ENCODE assay signal across 9 mouse cellular contexts in genomic region chr2:10755375-10755774, GRCm38 (mm10).
A peak's percentile ranks its signal among the peaks of the same experiment; 100 is the strongest.
DNase-seq lines count a peak whose midpoint lies in the region; ATAC-seq and TF ChIP-seq lines count a peak whose summit lies in the region.
"Had no signal": no experiment of that assay in that cellular context is flagged by ENCODE, and none has a peak within 500 bp of the region (broad histone marks: within the 10 kb centered on the region; RNA-seq: fewer than 3 reads in every experiment).

No protein-coding gene starts in this region.

- peak; percentile 49; the same call in 1 of the 2 replicates for ATAC-seq in midbrain, embryonic 16.5 days
- ATAC-seq in midbrain, embryonic 15.5 days (replicated peaks): no peak; the same call in 1 of the 2 replicates
- ATAC-seq: midbrain, embryonic 13.5 days had no signal

- TF ChIP-seq EP300 in heart, adult 2 months (IDR thresholded peaks at IDR 0.05; ENCODE audit: insufficient read depth, low read depth, low read length): no peak

- H3K9me3 ChIP-seq in heart, embryonic 10.5 days: no peaks in the 10 kb centered on the region
- no peaks in the 10 kb centered on the region for H3K9me3 ChIP-seq in midbrain, embryonic 16.5 days (replicated peaks; ENCODE audit: control insufficient read depth, low read length, poor library complexity, severe bottlenecking)
- H3K9me3 ChIP-seq in midbrain, embryonic 15.5 days: no peaks in the 10 kb centered on the region
- H3K9me3 ChIP-seq: midbrain, embryonic 13.5 days had no signal

- 0 out of 2 replicates have a peak, but pooled peaks cover 11% of the 10 kb centered on the region for H3K4me1 ChIP-seq in heart, embryonic 10.5 days
- no peaks in the 10 kb centered on the region for H3K4me1 ChIP-seq in heart, adult 2 months (ENCODE audit: control insufficient read depth, insufficient read depth, low read length)
- H3K4me1 ChIP-seq in midbrain, embryonic 16.5 days (ENCODE audit: control insufficient read depth, insufficient read depth, low read length): peaks cover 5% of the 10 kb centered on the region; the same call in 1 of the 2 replicates
- peaks cover 7% of the 10 kb centered on the region for H3K4me1 ChIP-seq in midbrain, embryonic 15.5 days

- H3K36me3 ChIP-seq in heart, embryonic 10.5 days: no peaks in the 10 kb centered on the region
- no peaks in the 10 kb centered on the region for H3K36me3 ChIP-seq in heart, adult 2 months (ENCODE audit: control insufficient read depth, insufficient read depth, low read length)
- no peaks in the 10 kb centered on the region for H3K36me3 ChIP-seq in midbrain, embryonic 16.5 days (ENCODE audit: control insufficient read depth, insufficient read depth, low read length)
- H3K36me3 ChIP-seq in midbrain, embryonic 15.5 days (replicated peaks): no peaks in the 10 kb centered on the region
- H3K36me3 ChIP-seq: midbrain, embryonic 13.5 days had no signal

- no peak overlapping the region for H3K9ac ChIP-seq in heart, adult 2 months (ENCODE audit: low read depth, low read length)
- H3K9ac ChIP-seq in midbrain, embryonic 16.5 days (ENCODE audit: low read depth, low read length): no peak overlapping the region
- H3K9ac ChIP-seq in midbrain, embryonic 15.5 days: no peak overlapping the region
- H3K9ac ChIP-seq: midbrain, embryonic 13.5 days had no signal

- intact Hi-C loops in heart, adult 2 months (cut with DNase I): no loop called here
- intact Hi-C loops in gastrocnemius, adult 2 months (cut with DNase I): no loop called here

- peak; percentile 76 for DNase-seq in heart, embryonic 10.5 days (ENCODE audit: low spot score)
- no peak for DNase-seq in heart, adult 2 months
- peak; percentile 22 to 71 for DNase-seq in left cerebral cortex, adult 9 months (ENCODE audit: low spot score in 2 of 2)
- peak; percentile 14 for DNase-seq in right cerebral cortex, postnatal 14 days
- no peak for DNase-seq in gastrocnemius, adult 2 months
- DNase-seq in T-cell, adult 2 months (ENCODE audit: low spot score): no peak

- TF ChIP-seq CTCF in heart, adult 2 months (IDR thresholded peaks at IDR 0.05): no peak
- TF ChIP-seq CTCF in gastrocnemius, adult 2 months (IDR thresholded peaks at IDR 0.05): no peak

- TF ChIP-seq POLR2A in heart, adult 2 months (IDR thresholded peaks at IDR 0.05; ENCODE audit: insufficient read depth, low read depth, low read length): no peak

- H3K27me3 ChIP-seq in heart, embryonic 10.5 days (ENCODE audit: insufficient read depth, poor library complexity, severe bottlenecking): no peaks in the 10 kb centered on the region
- no peaks in the 10 kb centered on the region for H3K27me3 ChIP-seq in heart, adult 2 months (ENCODE audit: control insufficient read depth, insufficient read depth, low read length)
- no peaks in the 10 kb centered on the region for H3K27me3 ChIP-seq in midbrain, embryonic 16.5 days (ENCODE audit: control insufficient read depth, insufficient read depth, low read depth, low read length)
- no peaks in the 10 kb centered on the region; the same call in 1 of the 2 replicates for H3K27me3 ChIP-seq in midbrain, embryonic 15.5 days (replicated peaks)

- no peak overlapping the region for H3K4me2 ChIP-seq in midbrain, embryonic 16.5 days (ENCODE audit: low read length)
- H3K4me2 ChIP-seq in midbrain, embryonic 15.5 days: no peak overlapping the region
- H3K4me2 ChIP-seq: midbrain, embryonic 13.5 days had no signal

- H3K79me2 ChIP-seq in heart, adult 2 months (replicated peaks; ENCODE audit: control insufficient read depth, insufficient read depth, low read length): no peaks in the 10 kb centered on the region

- H3K27ac ChIP-seq in heart, embryonic 10.5 days: no peak overlapping the region
- H3K27ac ChIP-seq in heart, adult 2 months: no peak overlapping the region
- H3K27ac ChIP-seq in midbrain, embryonic 16.5 days (ENCODE audit: low read length): no peak overlapping the region
- H3K27ac ChIP-seq in midbrain, embryonic 15.5 days: no peak overlapping the region
- H3K27ac ChIP-seq in gastrocnemius, adult 2 months: no peak overlapping the region
- H3K27ac ChIP-seq: midbrain, embryonic 13.5 days had no signal

- H3K4me3 ChIP-seq in heart, embryonic 10.5 days: no peak overlapping the region
- no peak overlapping the region for H3K4me3 ChIP-seq in heart, adult 2 months
- H3K4me3 ChIP-seq in midbrain, embryonic 16.5 days (ENCODE audit: low read depth, low read length): no peak overlapping the region
- no peak overlapping the region for H3K4me3 ChIP-seq in midbrain, embryonic 15.5 days
- H3K4me3 ChIP-seq in gastrocnemius, adult 2 months: no peak overlapping the region
- H3K4me3 ChIP-seq: midbrain, embryonic 13.5 days had no signal

- WGBS in heart, embryonic 10.5 days: 25% methylated on average over 3 of the region's 3 CpGs
- 47% methylated on average over 3 of the region's 3 CpGs for WGBS in heart, adult 2 months
- 63% methylated on average over 3 of the region's 3 CpGs for WGBS in midbrain, embryonic 16.5 days
- WGBS in midbrain, embryonic 15.5 days: 68% methylated on average over 3 of the region's 3 CpGs

Comparison
In these comparisons a context has a peak if more than half of its experiments do, and no peak if none do; other contexts are left out.
1. DNase-seq: peak in heart, embryonic 10.5 days (single experiment), left cerebral cortex, adult 9 months (2 of 2) and right cerebral cortex, postnatal 14 days (single experiment); none in heart, adult 2 months (0 of 2), gastrocnemius, adult 2 months (single experiment) and T-cell, adult 2 months (single experiment).